Mouse (Mus musculus) limb, embryonic 12.5 days (tissue): ENCODE measurements around the gene Cux2. TPM values are rescaled to one million over a fixed set of nuclear protein-coding genes. Genes with fewer than 3 reads are reported as not detected.

Source experiments
- ATAC-seq: fragments of 200-750 bp; cut with Nextera tagmentation; 2 replicates; pipeline ENCODE4 v1.8.0; 2017; ENCODE audit warnings: low read depth, moderate TSS enrichment; ENCODE audit not compliant: insufficient number of reproducible peaks, insufficient read depth, low FRiP score, low TSS enrichment
- H3K27ac ChIP-seq: fragments of 300-500 bp; sonication (generic); 2 replicates; pipeline ENCODE4 v1.5.1; 2016; ENCODE audit warnings: mild to moderate bottlenecking, moderate library complexity
- H3K27me3 ChIP-seq: fragments of 300-500 bp; sonication (generic); 2 replicates; pipeline ENCODE4 v1.6.1; 2016; ENCODE audit warnings: mild to moderate bottlenecking, moderate library complexity
- H3K36me3 ChIP-seq: fragments of 300-500 bp; sonication (generic); 2 replicates; pipeline ENCODE4 v1.6.1; 2016; ENCODE audit warnings: mild to moderate bottlenecking, moderate library complexity
- H3K4me1 ChIP-seq: fragments of 300-500 bp; sonication (generic); replicated peaks from 2 replicates; pipeline ENCODE4 v1.6.1; 2016
- H3K4me2 ChIP-seq: fragments of 300-500 bp; sonication (generic); 2 replicates; pipeline ENCODE4 v1.6.1; 2016; ENCODE audit warnings: mild to moderate bottlenecking, moderate library complexity
- H3K4me3 ChIP-seq: fragments of 300-500 bp; sonication (generic); replicated peaks from 2 replicates; pipeline ENCODE4 v1.5.1; 2016; ENCODE audit warnings: mild to moderate bottlenecking
- H3K9ac ChIP-seq: fragments of 300-500 bp; sonication (generic); replicated peaks from 2 replicates; pipeline ENCODE4 v1.6.1; 2016; ENCODE audit warnings: mild to moderate bottlenecking, moderate library complexity
- H3K9me3 ChIP-seq: fragments of 300-500 bp; sonication (generic); 2 replicates; pipeline ENCODE4 v1.6.1; 2016; ENCODE audit warnings: mild to moderate bottlenecking, moderate library complexity
- WGBS: fragments of 180-500 bp; shearing (Covaris S2); methylation state at CpG from one replicate; pipeline ENCODE4 v1.1.7; 2016; 5-methylcytosine and 5-hydroxymethylcytosine counted together
- polyA plus RNA-seq: library from polyadenylated mRNA; unstranded; fragments of >200 nt; fragmentation: Nextera tagmentation; extraction: Ambion mirVana; gene quantifications from 2 replicates; pipeline ENCODE4 v1.2.1, GENCODE M21; 2016

The Cux2 gene
- polyA plus RNA-seq, 1 experiment from 2014 or later: 5.0 TPM

GRCm38 (mm10) chr5:122016744-122017143 is 33.2 kb downstream of the Cux2 start:
- Histone ChIP-seq H3K27me3 (peaks cover 2% of the 10 kb centered on the region; the same call in 1 of the 2 replicates), H3K9ac (no peak overlapping the region), H3K36me3 (no peaks in the 10 kb centered on the region), H3K4me1 (peaks cover 43% of the 10 kb centered on the region), H3K9me3 (no peaks in the 10 kb centered on the region), H3K4me3 (no peak overlapping the region), H3K4me2 (no peak overlapping the region), H3K27ac (no peak overlapping the region)
- no peak for ATAC-seq
- WGBS: 82% methylated on average over 6 of the region's 6 CpGs

- no peak overlapping the region for H3K9ac ChIP-seq
- H3K4me3 ChIP-seq: no peak overlapping the region
- no peaks in the 10 kb centered on the region for H3K9me3 ChIP-seq
- H3K27me3 ChIP-seq: peaks cover 2% of the 10 kb centered on the region; the same call in 1 of the 2 replicates
- peaks cover 51% of the 10 kb centered on the region for H3K4me1 ChIP-seq
- no peak overlapping the region for H3K4me2 ChIP-seq
- H3K36me3 ChIP-seq: no peaks in the 10 kb centered on the region
- 73% methylated on average over 17 of the region's 17 CpGs for WGBS
- H3K27ac ChIP-seq: no peak overlapping the region
- ATAC-seq: no peak
These were observed 34.8 kb downstream of the Cux2 start for GRCm38 (mm10) chr5:122015149-122015548.

- Histone ChIP-seq H3K4me1 (peaks cover 51% of the 10 kb centered on the region), H3K4me2 (no peak overlapping the region), H3K9ac (no peak overlapping the region), H3K4me3 (no peak overlapping the region), H3K27ac (no peak overlapping the region), H3K9me3 (no peaks in the 10 kb centered on the region), H3K36me3 (no peaks in the 10 kb centered on the region), H3K27me3 (peaks cover 2% of the 10 kb centered on the region; the same call in 1 of the 2 replicates)
- no peak for ATAC-seq
- WGBS: 75% methylated on average over 8 of the region's 8 CpGs
These were observed 35.2 kb downstream of the Cux2 start for GRCm38 (mm10) chr5:122014671-122015070.

GRCm38 (mm10) chr5:122011289-122011688 is 38.6 kb downstream of the Cux2 start:
- 0 out of 2 replicates have a peak, but pooled peaks cover 2% of the 10 kb centered on the region for H3K27me3 ChIP-seq
- no peak overlapping the region for H3K9ac ChIP-seq
- no peak for ATAC-seq
- peaks cover 37% of the 10 kb centered on the region for H3K4me1 ChIP-seq
- WGBS: 25% methylated on average over 9 of the region's 9 CpGs
- H3K4me3 ChIP-seq: no peak overlapping the region
- H3K9me3 ChIP-seq: peaks cover 11% of the 10 kb centered on the region
- no peak overlapping the region for H3K27ac ChIP-seq
- no peak overlapping the region for H3K4me2 ChIP-seq
- no peaks in the 10 kb centered on the region; the same call in 1 of the 2 replicates for H3K36me3 ChIP-seq

- no peaks in the 10 kb centered on the region; the same call in 1 of the 2 replicates for H3K36me3 ChIP-seq
- no peak overlapping the region for H3K4me2 ChIP-seq
- H3K4me3 ChIP-seq: no peak overlapping the region
- H3K9me3 ChIP-seq: peaks cover 12% of the 10 kb centered on the region
- WGBS: 89% methylated on average over 10 of the region's 10 CpGs
- H3K27me3 ChIP-seq: 0 out of 2 replicates have a peak, but pooled peaks cover 2% of the 10 kb centered on the region
- ATAC-seq: no peak
- H3K4me1 ChIP-seq: peaks cover 13% of the 10 kb centered on the region
- no peak overlapping the region for H3K27ac ChIP-seq
- H3K9ac ChIP-seq: no peak overlapping the region
These were observed 41.9 kb downstream of the Cux2 start for GRCm38 (mm10) chr5:122007946-122008441.

GRCm38 (mm10) chr5:122003460-122003859 is 46.4 kb downstream of the Cux2 start:
- Histone ChIP-seq H3K9ac (no peak overlapping the region; the same call in 1 of the 2 replicates), H3K4me3 (no peak overlapping the region), H3K4me2 (no peak overlapping the region), H3K9me3 (peaks cover 12% of the 10 kb centered on the region), H3K4me1 (no peaks in the 10 kb centered on the region), H3K27me3 (no peaks in the 10 kb centered on the region), H3K27ac (no peak overlapping the region), H3K36me3 (no peaks in the 10 kb centered on the region; the same call in 1 of the 2 replicates)
- ATAC-seq: no peak
- 61% methylated on average over 6 of the region's 6 CpGs for WGBS

GRCm38 (mm10) chr5:122002148-122002547 is 47.8 kb downstream of the Cux2 start:
- ATAC-seq: no peak
- Histone ChIP-seq H3K27me3 (no peaks in the 10 kb centered on the region), H3K4me2 (no peak overlapping the region), H3K36me3 (no peaks in the 10 kb centered on the region; the same call in 1 of the 2 replicates), H3K4me1 (no peaks in the 10 kb centered on the region), H3K9ac (no peak overlapping the region), H3K9me3 (peaks cover 10% of the 10 kb centered on the region), H3K27ac (no peak overlapping the region), H3K4me3 (no peak overlapping the region)
- WGBS: 76% methylated on average over 18 of the region's 18 CpGs

GRCm38 (mm10) chr5:122001311-122001710 is 48.6 kb downstream of the Cux2 start:
- 85% methylated on average over 9 of the region's 9 CpGs for WGBS
- Histone ChIP-seq H3K27me3 (no peaks in the 10 kb centered on the region), H3K36me3 (no peaks in the 10 kb centered on the region; the same call in 1 of the 2 replicates), H3K4me3 (no peak overlapping the region), H3K9ac (no peak overlapping the region), H3K27ac (no peak overlapping the region), H3K4me2 (no peak overlapping the region), H3K4me1 (no peaks in the 10 kb centered on the region), H3K9me3 (peaks cover 2% of the 10 kb centered on the region)
- no peak for ATAC-seq

- Histone ChIP-seq H3K4me3 (no peak overlapping the region), H3K27me3 (no peaks in the 10 kb centered on the region), H3K4me1 (no peaks in the 10 kb centered on the region), H3K4me2 (no peak overlapping the region), H3K27ac (no peak overlapping the region), H3K9me3 (no peaks in the 10 kb centered on the region), H3K9ac (no peak overlapping the region), H3K36me3 (no peaks in the 10 kb centered on the region)
- no peak for ATAC-seq
- 88% methylated on average over 16 of the region's 16 CpGs for WGBS
These were observed 49.5 kb downstream of the Cux2 start for GRCm38 (mm10) chr5:122000381-122000780.

GRCm38 (mm10) chr5:121998981-121999795 is 50.7 kb downstream of the Cux2 start:
- Histone ChIP-seq H3K9me3 (no peaks in the 10 kb centered on the region), H3K4me1 (no peaks in the 10 kb centered on the region), H3K36me3 (no peaks in the 10 kb centered on the region), H3K4me3 (no peak overlapping the region), H3K27ac (no peak overlapping the region), H3K27me3 (no peaks in the 10 kb centered on the region), H3K9ac (no peak overlapping the region), H3K4me2 (no peak overlapping the region)
- no peak for ATAC-seq
- WGBS: 55% methylated on average over 10 of the region's 10 CpGs

- H3K27me3 ChIP-seq: no peaks in the 10 kb centered on the region
- H3K36me3 ChIP-seq: no peaks in the 10 kb centered on the region
- H3K9ac ChIP-seq: no peak overlapping the region
- H3K27ac ChIP-seq: no peak overlapping the region
- no peaks in the 10 kb centered on the region for H3K4me1 ChIP-seq
- no peak overlapping the region for H3K4me2 ChIP-seq
- ATAC-seq: no peak
- H3K9me3 ChIP-seq: no peaks in the 10 kb centered on the region
- H3K4me3 ChIP-seq: no peak overlapping the region
- 88% methylated on average over 6 of the region's 7 CpGs for WGBS
These were observed 51.6 kb downstream of the Cux2 start for GRCm38 (mm10) chr5:121998281-121998680.
